In the genomic region with DNA sequence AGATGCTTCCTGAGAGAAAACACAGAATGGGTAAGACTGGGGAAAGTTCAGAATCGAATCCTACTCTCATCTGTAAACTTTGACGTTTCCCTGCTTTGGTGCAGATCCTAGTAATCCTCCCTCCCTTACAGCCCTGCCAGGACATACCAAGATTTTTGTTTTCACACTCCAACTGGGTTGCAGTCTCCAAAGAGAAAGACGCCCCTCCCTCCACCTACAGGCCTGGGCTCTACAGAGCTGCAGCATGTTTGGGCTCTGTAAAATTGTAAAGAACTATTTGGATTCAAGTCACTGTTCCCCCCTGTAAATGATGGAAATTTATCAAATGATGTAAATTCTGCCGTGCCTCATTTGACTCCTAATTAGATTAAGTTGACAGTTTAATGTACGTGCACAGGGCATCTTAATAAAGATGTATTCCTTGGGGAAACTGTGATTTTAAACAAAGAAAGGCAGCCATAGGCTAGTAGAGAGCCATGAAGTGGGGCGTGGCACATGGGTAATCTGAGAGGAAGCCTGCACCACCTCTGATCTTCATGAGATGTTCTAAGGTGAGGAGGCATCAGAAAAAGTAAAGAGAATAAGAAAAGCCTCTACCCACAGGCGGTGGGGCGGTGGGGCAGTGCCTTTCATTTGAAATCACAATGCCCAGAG, we compare ENCODE assay signal across 24 mouse cellular contexts.
A peak's percentile ranks its signal among the peaks of the same experiment; 100 is the strongest.
DNase-seq lines count a peak whose midpoint lies in the region; ATAC-seq lines count a peak whose summit lies in the region.
"Had no signal": no experiment of that assay in that cellular context is flagged by ENCODE, and none has a peak within 500 bp of the region (broad histone marks: within the 10 kb centered on the region; RNA-seq: fewer than 3 reads in every experiment).

No protein-coding gene starts in this region.

- H3K4me2 ChIP-seq in kidney, embryonic 15.5 days, result no peak overlapping the region
- no peak overlapping the region for H3K4me2 ChIP-seq in hindbrain, embryonic 14.5 days (replicated peaks)
- no peak overlapping the region for H3K4me2 ChIP-seq in limb, embryonic 11.5 days (ENCODE audit: low read depth, severe bottlenecking)
- H3K4me2 ChIP-seq: forebrain, embryonic 13.5 days; heart, embryonic 13.5 days; intestine, embryonic 15.5 days had no signal

- H3K27me3 ChIP-seq in kidney, embryonic 15.5 days, result no peaks in the 10 kb centered on the region
- H3K27me3 ChIP-seq in hindbrain, embryonic 14.5 days (ENCODE audit: control insufficient read depth, insufficient read depth, low read length), result no peaks in the 10 kb centered on the region
- no peaks in the 10 kb centered on the region for H3K27me3 ChIP-seq in limb, embryonic 11.5 days (ENCODE audit: control insufficient read depth, insufficient read depth, low read length)
- H3K27me3 ChIP-seq: forebrain, embryonic 13.5 days; heart, embryonic 13.5 days; intestine, embryonic 15.5 days had no signal

- H3K27ac ChIP-seq in kidney, embryonic 15.5 days, result peak overlapping the region; percentile 52; the same call in 1 of the 2 replicates
- no peak overlapping the region for H3K27ac ChIP-seq in hindbrain, embryonic 14.5 days
- H3K27ac ChIP-seq in limb, embryonic 11.5 days (replicated peaks; ENCODE audit: low read depth, low read length), result no peak overlapping the region
- H3K27ac ChIP-seq: forebrain, embryonic 10.5 days; forebrain, embryonic 13.5 days; heart, adult 2 months; heart, embryonic 10.5 days; heart, embryonic 13.5 days; intestine, embryonic 15.5 days had no signal

- DNase-seq in heart, adult 11 months, result peak; percentile 72
- DNase-seq in heart, postnatal 36 days, result no peak
- no peak for DNase-seq in kidney, postnatal 25 days
- no peak for DNase-seq in hindbrain, embryonic 14.5 days (ENCODE audit: low spot score)
- DNase-seq in limb, embryonic 11.5 days (ENCODE audit: low spot score), result no peak
- no peak for DNase-seq in spleen, postnatal 14 days (ENCODE audit: low spot score in 2 of 2)
- DNase-seq: adrenal gland, adult 8-10 months; adrenal gland, postnatal 25 days; cerebellum, adult 11-12 months; cerebellum, adult 8-10 months; cerebellum, postnatal 10 days; gastrocnemius, postnatal 25 days; heart, adult 2 months; heart, postnatal 14 days; kidney, adult 11 months had no signal

- no peaks in the 10 kb centered on the region for H3K9me3 ChIP-seq in kidney, embryonic 15.5 days (replicated peaks)
- H3K9me3 ChIP-seq in hindbrain, embryonic 14.5 days (ENCODE audit: control insufficient read depth, low read length), result no peaks in the 10 kb centered on the region
- no peaks in the 10 kb centered on the region for H3K9me3 ChIP-seq in limb, embryonic 11.5 days (ENCODE audit: control insufficient read depth, low read length)
- H3K9me3 ChIP-seq: forebrain, embryonic 10.5 days; forebrain, embryonic 13.5 days; heart, embryonic 10.5 days; heart, embryonic 13.5 days; intestine, embryonic 15.5 days had no signal

- intact Hi-C loops in heart, postnatal 36 days (cut with DNase I), result no loop called here

- H3K9ac ChIP-seq in kidney, embryonic 15.5 days, result no peak overlapping the region
- H3K9ac ChIP-seq in hindbrain, embryonic 14.5 days, result no peak overlapping the region
- H3K9ac ChIP-seq in limb, embryonic 11.5 days (ENCODE audit: low read length), result no peak overlapping the region
- H3K9ac ChIP-seq: forebrain, embryonic 13.5 days; heart, embryonic 13.5 days; intestine, embryonic 15.5 days had no signal

- no peaks in the 10 kb centered on the region for H3K36me3 ChIP-seq in kidney, embryonic 15.5 days
- no peaks in the 10 kb centered on the region; the same call in 1 of the 2 replicates for H3K36me3 ChIP-seq in hindbrain, embryonic 14.5 days (replicated peaks; ENCODE audit: control insufficient read depth, insufficient read depth)
- H3K36me3 ChIP-seq in limb, embryonic 11.5 days (ENCODE audit: control insufficient read depth, insufficient read depth, low read length), result no peaks in the 10 kb centered on the region
- H3K36me3 ChIP-seq: forebrain, embryonic 10.5 days; heart, embryonic 10.5 days; heart, embryonic 13.5 days; intestine, embryonic 15.5 days had no signal

- WGBS in kidney, embryonic 15.5 days, result 52% methylated on average over 8 of the region's 8 CpGs
- 56% methylated on average over 8 of the region's 8 CpGs for WGBS in hindbrain, embryonic 14.5 days
- WGBS in limb, embryonic 11.5 days, result 56% methylated on average over 8 of the region's 8 CpGs

- 0 out of 2 replicates have a peak, but pooled peaks have one; percentile 12 for ATAC-seq in kidney, embryonic 15.5 days (replicated peaks; ENCODE audit: low FRiP score)
- ATAC-seq in hindbrain, embryonic 14.5 days (ENCODE audit: low FRiP score), result peak; percentile 27; the same call in 1 of the 2 replicates
- peak; percentile 58; the same call in 1 of the 2 replicates for ATAC-seq in limb, embryonic 11.5 days (ENCODE audit: insufficient number of reproducible peaks, low FRiP score, low TSS enrichment, low read depth)
- no peak for ATAC-seq in megakaryocyte-erythroid progenitor cell, adult 5-6 weeks (replicated peaks; ENCODE audit: low FRiP score, low TSS enrichment, poor library complexity, severe bottlenecking)
- ATAC-seq: CD4-positive, CD25-positive, alpha-beta regulatory T cell, adult 4 months; forebrain, embryonic 13.5 days; forebrain, embryonic 16.5 days; intestine, embryonic 15.5 days had no signal

- peaks cover 8% of the 10 kb centered on the region for H3K4me1 ChIP-seq in kidney, embryonic 15.5 days
- peaks cover 7% of the 10 kb centered on the region; the same call in 1 of the 2 replicates for H3K4me1 ChIP-seq in hindbrain, embryonic 14.5 days (replicated peaks; ENCODE audit: control insufficient read depth, insufficient read depth, low read length)
- H3K4me1 ChIP-seq in limb, embryonic 11.5 days (ENCODE audit: control insufficient read depth, insufficient read depth, low read length), result peaks cover 4% of the 10 kb centered on the region; the same call in 1 of the 2 replicates
- H3K4me1 ChIP-seq: forebrain, embryonic 13.5 days; heart, embryonic 10.5 days; heart, embryonic 13.5 days; intestine, embryonic 15.5 days had no signal

- no peak overlapping the region for H3K4me3 ChIP-seq in kidney, embryonic 15.5 days (replicated peaks)
- H3K4me3 ChIP-seq in hindbrain, embryonic 14.5 days (replicated peaks; ENCODE audit: low read length), result no peak overlapping the region
- no peak overlapping the region for H3K4me3 ChIP-seq in limb, embryonic 11.5 days (ENCODE audit: low read depth, low read length)
- H3K4me3 ChIP-seq: forebrain, embryonic 10.5 days; forebrain, embryonic 13.5 days; heart, adult 2 months; heart, embryonic 10.5 days; heart, embryonic 13.5 days; intestine, embryonic 15.5 days had no signal
